14 mouse cellular contexts compared by ENCODE assay signal in the genomic region with DNA sequence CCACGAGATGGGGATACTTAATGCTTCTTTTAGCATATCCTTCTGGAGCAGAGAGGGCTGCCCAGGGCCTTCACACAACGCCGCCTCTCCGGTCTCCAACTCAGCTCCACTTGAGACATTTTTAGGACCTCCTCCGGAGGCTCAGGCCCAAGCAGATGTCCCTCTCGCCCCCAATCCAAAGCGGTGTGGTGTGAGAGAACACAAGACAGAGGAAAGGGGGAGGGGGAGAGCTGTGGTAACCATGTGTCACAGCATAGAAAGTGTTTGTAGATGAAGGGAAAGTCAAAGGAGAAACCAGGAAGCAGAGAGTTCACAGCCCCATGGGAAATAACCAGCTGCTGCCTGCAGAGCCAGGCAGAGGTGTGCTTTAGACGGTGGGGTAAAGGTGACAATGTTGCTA. TPM values are rescaled to one million over a fixed set of nuclear protein-coding genes. Genes with fewer than 3 reads are reported as not detected.
DNase-seq lines count a peak whose midpoint lies in the region; ATAC-seq lines count a peak whose summit lies in the region.
"Had no signal": no experiment of that assay in that cellular context is flagged by ENCODE, and none has a peak within 500 bp of the region (broad histone marks: within the 10 kb centered on the region; RNA-seq: fewer than 3 reads in every experiment).

No protein-coding gene starts in this region.

- no peaks in the 10 kb centered on the region for H3K4me1 ChIP-seq in heart, embryonic 16.5 days (ENCODE audit: control insufficient read depth, insufficient read depth, low read length)
- H3K4me1 ChIP-seq in neural tube, embryonic 15.5 days, result no peaks in the 10 kb centered on the region
- H3K4me1 ChIP-seq: limb, embryonic 12.5 days; midbrain, embryonic 12.5 days had no signal

- WGBS in heart, embryonic 16.5 days, result 48% methylated on average over 8 of the region's 8 CpGs
- WGBS in neural tube, embryonic 15.5 days, result 76% methylated on average over 8 of the region's 8 CpGs

- H3K4me2 ChIP-seq in heart, embryonic 16.5 days (ENCODE audit: low read depth, low read length), result no peak overlapping the region
- no peak overlapping the region for H3K4me2 ChIP-seq in neural tube, embryonic 15.5 days
- H3K4me2 ChIP-seq: limb, embryonic 12.5 days; midbrain, embryonic 12.5 days had no signal

- 0 out of 2 replicates have a peak, but pooled peaks have one; percentile 23 for ATAC-seq in heart, embryonic 16.5 days (replicated peaks; ENCODE audit: extremely low read depth, insufficient read depth, low FRiP score)
- ATAC-seq in neural tube, embryonic 15.5 days (ENCODE audit: low FRiP score), result no peak

- H3K36me3 ChIP-seq in heart, embryonic 16.5 days (ENCODE audit: control insufficient read depth, insufficient read depth), result no peaks in the 10 kb centered on the region
- no peaks in the 10 kb centered on the region for H3K36me3 ChIP-seq in neural tube, embryonic 15.5 days
- H3K36me3 ChIP-seq: limb, embryonic 12.5 days; midbrain, embryonic 12.5 days had no signal

- no peaks in the 10 kb centered on the region for H3K9me3 ChIP-seq in heart, embryonic 16.5 days (replicated peaks; ENCODE audit: control insufficient read depth, low read length)
- no peaks in the 10 kb centered on the region for H3K9me3 ChIP-seq in neural tube, embryonic 15.5 days (replicated peaks)
- H3K9me3 ChIP-seq: limb, embryonic 12.5 days; midbrain, embryonic 12.5 days had no signal

- no peaks in the 10 kb centered on the region for H3K27me3 ChIP-seq in heart, embryonic 16.5 days (ENCODE audit: control insufficient read depth, insufficient read depth, low read length)
- H3K27me3 ChIP-seq in neural tube, embryonic 15.5 days (replicated peaks), result no peaks in the 10 kb centered on the region
- H3K27me3 ChIP-seq: limb, embryonic 12.5 days; midbrain, embryonic 12.5 days had no signal

- intact Hi-C loops in heart, postnatal 14 days (cut with DNase I), result no loop called here

- no peak for DNase-seq in heart, postnatal 14 days
- DNase-seq in brain, adult 2 months (ENCODE audit: low read depth, low spot score), result peak; percentile 79
- DNase-seq in lung, postnatal 14 days, result peak; percentile 2
- peak; percentile 62 for DNase-seq in thymus, postnatal 0 days (ENCODE audit: low spot score)
- DNase-seq in retina, postnatal 1 day, result no peak
- DNase-seq in kidney, postnatal 4 days, result no peak
- DNase-seq: adrenal gland, adult 8-10 months; cerebellum, postnatal 10 days; gastrocnemius, postnatal 10 days; kidney, adult 8-10 months had no signal

- no peak overlapping the region for H3K27ac ChIP-seq in heart, embryonic 16.5 days (ENCODE audit: low read length)
- H3K27ac ChIP-seq in neural tube, embryonic 15.5 days (replicated peaks), result no peak overlapping the region
- H3K27ac ChIP-seq: limb, embryonic 12.5 days; midbrain, embryonic 12.5 days had no signal

- H3K9ac ChIP-seq in heart, embryonic 16.5 days (ENCODE audit: low read length), result no peak overlapping the region
- H3K9ac ChIP-seq in neural tube, embryonic 15.5 days (replicated peaks), result no peak overlapping the region
- H3K9ac ChIP-seq: limb, embryonic 12.5 days; midbrain, embryonic 12.5 days had no signal

- no peak overlapping the region for H3K4me3 ChIP-seq in heart, embryonic 16.5 days (ENCODE audit: low read length)
- no peak overlapping the region for H3K4me3 ChIP-seq in neural tube, embryonic 15.5 days (replicated peaks)
- H3K4me3 ChIP-seq: limb, embryonic 12.5 days; midbrain, embryonic 12.5 days had no signal

RNA-seq across cellular contexts. Expression of gene Foxp1, which starts 44.4 kb away (rescaled TPM):
- 59.0 and 67.8 TPM in 2 replicates for polyA plus RNA-seq in heart, embryonic 16.5 days (2015; fragmentation: Nextera tagmentation; extraction: Ambion mirVana)
- total RNA-seq in heart, postnatal 14 days (2021), result 10 to 100 TPM; 38.5 to 53.2 TPM
- polyA plus RNA-seq in thymus, postnatal 0 days (2015; fragmentation: Nextera tagmentation; extraction: Ambion mirVana), result 63.7 and 82.5 TPM in 2 replicates
- polyA plus RNA-seq in neural tube, embryonic 15.5 days (2015; fragmentation: Nextera tagmentation; extraction: Ambion mirVana), result 51.0 and 63.9 TPM in 2 replicates

Comparison
In these comparisons a context has a peak if more than half of its experiments do, and no peak if none do; other contexts are left out.
1. DNase-seq: peak in brain, adult 2 months (single experiment), lung, postnatal 14 days (single experiment) and thymus, postnatal 0 days (single experiment); none in heart, postnatal 14 days (0 of 2), retina, postnatal 1 day (single experiment) and kidney, postnatal 4 days (0 of 2).